Mouse (Mus musculus): Measurements from ENCODE around the gene Mylk3.

The Mylk3 gene

GRCm38 (mm10) chr8:85386205-85386604 lies at the start of gene Mylk3:
Gene Mylk3, minus strand, starts transcription at chr8:85386345.
- in situ Hi-C loops (cut with MboI, MseI), result no loop called here

- in situ Hi-C loops (cut with MboI, MseI), result no loop called here
Measured at GRCm38 (mm10) chr8:85435736-85436135, 49.6 kb upstream of the Mylk3 start.

- in situ Hi-C loops (cut with MboI, MseI), result no loop called here
Measured at GRCm38 (mm10) chr8:85434817-85435216, 48.7 kb upstream of the Mylk3 start.

GRCm38 (mm10) chr8:85433017-85433393 lies 46.9 kb upstream of the Mylk3 start:
- in situ Hi-C loops (cut with MboI, MseI), result no loop called here

- in situ Hi-C loops (cut with MboI, MseI), result no loop called here
Measured at GRCm38 (mm10) chr8:85432168-85433016, 46.2 kb upstream of the Mylk3 start, which contains the start of gene 4921524J17Rik. Gene 4921524J17Rik, minus strand, starts transcription at chr8:85432833.

- in situ Hi-C loops (cut with MboI, MseI), result no loop called here
Measured at GRCm38 (mm10) chr8:85431281-85432167, 45.4 kb upstream of the Mylk3 start.

GRCm38 (mm10) chr8:85430801-85431200 lies 44.7 kb upstream of the Mylk3 start:
- in situ Hi-C loops (cut with MboI, MseI), result no loop called here

GRCm38 (mm10) chr8:85429219-85429618 lies 43.1 kb upstream of the Mylk3 start:
- in situ Hi-C loops (cut with MboI, MseI), result no loop called here

- in situ Hi-C loops (cut with MboI, MseI), result no loop called here
Measured at GRCm38 (mm10) chr8:85427026-85427425, 40.9 kb upstream of the Mylk3 start.

GRCm38 (mm10) chr8:85421329-85421728 lies 35.2 kb upstream of the Mylk3 start:
- in situ Hi-C loops (cut with MboI, MseI), result no loop called here

- in situ Hi-C loops (cut with MboI, MseI), result no loop called here
Measured at GRCm38 (mm10) chr8:85408526-85408925, 22.4 kb upstream of the Mylk3 start.

GRCm38 (mm10) chr8:85408053-85408505 lies 21.9 kb upstream of the Mylk3 start:
- in situ Hi-C loops (cut with MboI, MseI), result no loop called here

GRCm38 (mm10) chr8:85405961-85406360 lies 19.8 kb upstream of the Mylk3 start:
- in situ Hi-C loops (cut with MboI, MseI), result no loop called here

- in situ Hi-C loops (cut with MboI, MseI), result no loop called here
Measured at GRCm38 (mm10) chr8:85405418-85405817, 19.3 kb upstream of the Mylk3 start.

GRCm38 (mm10) chr8:85398548-85398947 lies 12.4 kb upstream of the Mylk3 start:
- in situ Hi-C loops (cut with MboI, MseI), result no loop called here

- in situ Hi-C loops (cut with MboI, MseI), result no loop called here
Measured at GRCm38 (mm10) chr8:85397508-85397907, 11.4 kb upstream of the Mylk3 start.

GRCm38 (mm10) chr8:85396432-85397079 lies 10.4 kb upstream of the Mylk3 start:
- in situ Hi-C loops (cut with MboI, MseI), result no loop called here

- in situ Hi-C loops (cut with MboI, MseI), result no loop called here
Measured at GRCm38 (mm10) chr8:85395681-85396431, 9.7 kb upstream of the Mylk3 start.

GRCm38 (mm10) chr8:85395017-85395416 lies 8.9 kb upstream of the Mylk3 start:
- in situ Hi-C loops (cut with MboI, MseI), result no loop called here

- in situ Hi-C loops (cut with MboI, MseI), result no loop called here
Measured at GRCm38 (mm10) chr8:85393199-85393598, 7.1 kb upstream of the Mylk3 start.

- in situ Hi-C loops (cut with MboI, MseI), result no loop called here
Measured at GRCm38 (mm10) chr8:85391438-85391837, 5.3 kb upstream of the Mylk3 start.
